Mouse (Mus musculus) CD4-positive, CD25-positive, alpha-beta regulatory T cell, adult 4 months (primary cell): ENCODE data around the gene BC049352. TPM values are rescaled to one million over a fixed set of nuclear protein-coding genes. Genes with fewer than 3 reads are reported as not detected.

Experiments
- ATAC-seq: one replicate; pipeline ENCODE4 v1.8.0; 2017
- polyA plus RNA-seq, 2 experiments: library from polyadenylated mRNA; unstranded; fragments of 100-300 nt; shearing (Covaris generic); gene quantifications; one replicate each; pipeline ENCODE4 v1.2.1; 2017

BC049352 gene
- 1 to 10 TPM; 2.5 to 3.2 TPM for polyA plus RNA-seq

- ATAC-seq = no peak
Measured at GRCm38 (mm10) chr9:45181770-45182169, at the start of gene BC049352. TSS of gene BC049352 (plus strand) at chr9:45182007.

- peak; percentile 75 for ATAC-seq
Measured at GRCm38 (mm10) chr9:45133484-45134310, 48.1 kb upstream of the BC049352 start.

GRCm38 (mm10) chr9:45136442-45137169 lies 45.2 kb upstream of the BC049352 start:
- ATAC-seq = no peak

- ATAC-seq = peak; percentile 50
Measured at GRCm38 (mm10) chr9:45138191-45139032, 43.4 kb upstream of the BC049352 start, which contains the start of gene Scn4b. TSS of gene Scn4b (plus strand) at chr9:45138395.

- ATAC-seq = no peak
Measured at GRCm38 (mm10) chr9:45139082-45139481, 42.7 kb upstream of the BC049352 start.

GRCm38 (mm10) chr9:45140945-45141344 lies 40.9 kb upstream of the BC049352 start:
- no peak for ATAC-seq

- ATAC-seq = no peak
Measured at GRCm38 (mm10) chr9:45142686-45143085, 39.1 kb upstream of the BC049352 start.

GRCm38 (mm10) chr9:45145533-45146266 lies 36.1 kb upstream of the BC049352 start:
- ATAC-seq = no peak

- ATAC-seq = peak; percentile 74
Measured at GRCm38 (mm10) chr9:45146267-45146597, 35.6 kb upstream of the BC049352 start.

- ATAC-seq = no peak
Measured at GRCm38 (mm10) chr9:45150933-45151332, 30.9 kb upstream of the BC049352 start.

- ATAC-seq = no peak
Measured at GRCm38 (mm10) chr9:45153361-45153760, 28.4 kb upstream of the BC049352 start.

- ATAC-seq = no peak
Measured at GRCm38 (mm10) chr9:45167903-45168302, 13.9 kb upstream of the BC049352 start.

GRCm38 (mm10) chr9:45170150-45170549 lies 11.7 kb upstream of the BC049352 start:
- ATAC-seq = no peak

- ATAC-seq = no peak
Measured at GRCm38 (mm10) chr9:45171073-45171610, 10.7 kb upstream of the BC049352 start.

- ATAC-seq = no peak
Measured at GRCm38 (mm10) chr9:45173475-45173874, 8.3 kb upstream of the BC049352 start.

GRCm38 (mm10) chr9:45179282-45179681 lies 2.5 kb upstream of the BC049352 start:
- ATAC-seq = no peak

GRCm38 (mm10) chr9:45182521-45182920 lies 714 bp downstream of the BC049352 start:
- ATAC-seq = no peak

- ATAC-seq = no peak
Measured at GRCm38 (mm10) chr9:45183266-45183665, 1.5 kb downstream of the BC049352 start.

GRCm38 (mm10) chr9:45185250-45185649 lies 3.4 kb downstream of the BC049352 start:
- ATAC-seq = no peak

GRCm38 (mm10) chr9:45188570-45189563 lies 7.1 kb downstream of the BC049352 start:
- no peak for ATAC-seq
